Mouse (Mus musculus) adrenal gland, adult 8-10 months (tissue): ENCODE measurements at regions not wholly inside any gene's neighbourhood (a gene's known extent, or its start where the extent isn't known, plus 50 kb on each side); places are given as distances from the start of the nearest gene placed in this dataset.

Source experiments
- DNase-seq: peaks from one replicate; pipeline ENCODE4 v3.0.0; 2022

DNA sequence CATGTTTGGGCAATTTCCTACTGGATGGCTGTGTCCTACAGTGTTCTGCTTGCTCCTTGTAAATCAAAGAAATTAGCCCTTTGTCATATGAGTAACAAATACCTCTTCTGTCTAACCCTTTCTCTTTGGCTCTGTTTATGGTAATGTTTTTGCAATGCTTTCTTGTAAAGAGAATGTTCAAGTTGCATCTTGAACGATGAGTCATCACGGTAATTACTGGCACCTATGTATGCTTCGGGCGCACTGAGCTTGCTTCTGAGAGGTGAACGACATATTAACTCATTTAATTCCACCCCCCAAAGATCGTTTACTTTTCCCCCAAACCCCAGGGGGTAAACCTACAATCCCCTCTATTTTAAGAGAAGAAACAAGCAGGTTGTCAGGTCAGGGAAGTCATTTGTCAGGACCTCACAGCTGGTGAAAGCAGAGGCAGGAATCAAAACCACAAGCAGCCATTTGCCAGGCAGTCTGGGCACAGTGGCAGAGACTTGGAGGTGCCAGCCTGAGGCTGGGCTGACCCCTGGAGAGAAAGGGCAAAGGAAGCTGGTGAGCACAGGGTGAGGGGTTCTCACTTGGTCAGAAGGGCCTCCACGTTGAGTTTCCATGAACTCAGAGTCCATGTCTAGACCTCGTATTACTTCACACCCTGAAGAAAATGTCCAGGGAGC, 87.6 kb upstream of the Atp1a1 start:
- no peak for DNase-seq

DNA sequence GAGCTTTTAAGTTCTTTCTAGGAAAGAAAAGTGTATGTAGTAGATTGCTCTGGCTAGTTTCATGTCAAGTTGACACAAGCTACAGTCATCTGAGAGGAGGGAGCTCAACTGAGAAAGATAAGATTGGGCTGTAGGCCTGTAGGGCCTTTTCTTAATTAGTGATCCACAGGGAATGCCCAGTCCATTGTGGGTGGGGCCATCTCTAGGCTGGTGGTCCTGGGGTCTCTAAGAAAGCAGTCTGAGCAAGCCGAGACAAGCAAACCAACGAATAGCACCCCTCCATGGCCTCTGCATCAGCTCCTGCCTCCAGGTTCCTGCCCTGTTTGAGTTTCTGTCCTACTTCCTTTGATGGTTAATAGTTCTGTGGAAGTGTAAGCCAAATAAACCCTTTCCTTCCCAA, 86.3 kb upstream of the Atp1a1 start:
- no peak for DNase-seq

DNA sequence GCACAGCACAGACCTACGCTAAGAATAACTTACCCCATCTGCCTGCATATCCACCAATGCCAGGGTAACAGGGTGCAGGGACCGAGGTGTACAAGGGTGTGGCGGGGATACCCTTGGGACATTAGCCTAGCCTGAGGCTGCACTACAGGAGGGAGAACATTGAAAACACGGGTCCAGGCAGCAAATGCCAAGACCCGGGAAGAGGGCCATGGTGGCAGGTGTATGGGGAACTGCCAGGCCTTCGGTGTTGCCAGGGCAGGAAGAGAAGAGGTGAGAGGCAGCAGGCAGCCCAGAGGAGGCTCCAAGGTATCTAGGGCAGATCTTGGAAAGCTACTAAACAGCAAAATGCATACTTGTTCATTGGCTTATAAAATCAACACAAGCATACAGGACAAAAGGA, 85.7 kb upstream of the Atp1a1 start:
- no peak for DNase-seq

DNA sequence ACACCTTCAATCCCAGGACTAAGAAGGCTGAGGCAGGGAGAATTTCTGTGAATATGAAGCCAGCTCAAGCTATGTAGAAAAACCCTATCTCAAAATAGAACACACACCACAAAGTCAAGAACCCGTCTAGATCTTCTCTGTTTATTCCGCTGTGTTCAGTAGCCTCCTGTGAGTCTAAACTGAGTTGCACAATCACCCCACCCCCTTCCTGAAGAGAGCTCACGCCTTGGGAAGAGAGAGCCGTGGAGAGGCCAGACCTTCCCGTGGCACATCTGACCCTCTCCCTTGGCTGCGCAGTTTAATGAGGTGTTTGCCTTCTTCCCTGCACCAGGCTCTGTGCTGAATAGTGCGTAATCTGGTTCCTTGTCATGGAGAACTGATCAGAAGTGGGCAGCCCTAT, 80.7 kb upstream of the Atp1a1 start:
- no peak for DNase-seq

DNA sequence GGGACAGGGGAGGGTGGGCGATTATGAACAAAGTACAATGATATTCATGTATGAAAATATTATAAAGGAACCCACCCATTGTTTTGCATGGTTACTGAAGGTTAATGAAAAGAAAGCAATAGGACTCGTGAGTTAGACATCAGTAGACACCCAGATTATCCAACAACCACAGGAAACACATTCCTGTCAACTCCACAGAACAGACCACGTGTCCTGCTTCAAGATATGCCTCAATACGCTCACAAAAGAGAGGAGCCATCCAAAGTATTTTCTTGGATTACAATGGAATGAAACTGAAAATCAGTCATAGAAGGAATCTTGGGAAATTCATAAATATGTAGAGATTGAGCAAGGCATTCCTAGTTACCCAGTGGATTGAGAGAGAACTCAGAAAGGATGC, 68.5 kb upstream of the Atp1a1 start:
- DNase-seq, result no peak

DNA sequence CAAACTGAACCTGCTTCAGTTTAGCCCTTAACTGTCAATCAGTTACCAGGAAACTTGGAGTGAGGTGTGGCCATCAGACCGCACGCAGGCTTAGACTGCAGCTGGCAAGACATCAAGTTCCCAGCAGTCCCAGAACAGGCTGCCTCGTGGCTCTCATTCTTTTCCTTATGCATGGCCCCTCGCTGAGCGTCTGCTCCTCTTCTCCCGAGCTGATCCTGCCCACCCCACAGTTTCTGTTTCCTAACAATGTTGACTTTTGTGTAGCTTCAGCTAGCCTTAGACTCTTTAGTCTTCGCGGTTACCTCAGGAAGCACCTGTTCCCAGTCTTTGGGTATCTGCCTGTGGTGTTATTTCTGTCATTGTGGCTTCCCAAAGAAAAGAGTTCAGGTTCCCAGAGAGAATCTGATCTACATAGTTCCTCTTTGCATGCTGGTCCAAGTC, 66.1 kb upstream of the Atp1a1 start:
- no peak for DNase-seq

DNA sequence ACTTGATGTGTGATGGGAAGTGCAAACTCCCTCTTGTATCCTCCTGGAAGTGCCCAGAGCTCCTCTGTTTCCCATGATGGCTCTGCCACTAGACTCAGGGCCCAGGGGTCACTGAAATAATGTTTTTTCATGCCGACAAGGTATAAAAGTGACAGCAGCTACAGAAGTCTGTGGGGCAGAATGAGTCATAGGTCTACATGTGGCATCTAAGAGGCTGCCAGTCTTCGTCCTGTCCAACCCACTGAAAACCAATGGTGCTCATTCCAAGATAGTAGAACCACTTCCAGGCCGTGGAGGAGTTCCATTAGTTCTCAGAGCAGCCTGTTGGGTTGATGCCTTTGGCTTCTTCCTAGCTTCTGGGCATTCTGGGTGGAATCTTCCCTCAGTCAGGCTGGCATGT, 65.3 kb upstream of the Atp1a1 start:
- no peak for DNase-seq

DNA sequence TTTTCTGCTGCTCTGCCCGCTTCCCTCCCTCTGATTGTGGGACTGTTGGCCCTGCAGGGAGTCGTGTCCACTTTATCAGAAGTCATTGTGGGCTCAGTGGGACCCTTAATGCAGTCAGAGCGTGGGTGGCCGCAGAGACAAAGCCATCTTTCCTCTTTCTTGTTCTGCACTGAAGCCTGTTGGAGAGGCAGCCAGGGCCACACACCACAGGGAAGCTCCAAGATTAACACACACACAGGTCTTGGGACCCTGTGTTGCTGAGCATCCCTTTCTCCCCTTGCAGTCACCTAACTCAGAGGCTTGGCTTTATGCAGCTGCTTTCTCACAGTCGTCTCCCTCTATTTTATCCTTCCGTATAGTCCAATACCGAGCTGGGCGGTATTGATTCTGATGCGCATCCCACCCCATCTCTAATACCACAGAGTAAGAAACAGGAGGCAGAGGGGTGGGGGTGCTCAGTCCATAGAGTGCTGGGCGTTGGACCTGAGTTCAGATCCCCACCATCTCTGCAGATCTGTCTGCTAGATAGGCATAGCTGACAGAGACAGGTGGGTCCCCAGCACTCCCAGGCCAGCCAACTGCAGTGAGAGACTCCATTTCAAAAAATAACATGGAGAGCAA, 63.4 kb upstream of the Atp1a1 start:
- no peak for DNase-seq

DNA sequence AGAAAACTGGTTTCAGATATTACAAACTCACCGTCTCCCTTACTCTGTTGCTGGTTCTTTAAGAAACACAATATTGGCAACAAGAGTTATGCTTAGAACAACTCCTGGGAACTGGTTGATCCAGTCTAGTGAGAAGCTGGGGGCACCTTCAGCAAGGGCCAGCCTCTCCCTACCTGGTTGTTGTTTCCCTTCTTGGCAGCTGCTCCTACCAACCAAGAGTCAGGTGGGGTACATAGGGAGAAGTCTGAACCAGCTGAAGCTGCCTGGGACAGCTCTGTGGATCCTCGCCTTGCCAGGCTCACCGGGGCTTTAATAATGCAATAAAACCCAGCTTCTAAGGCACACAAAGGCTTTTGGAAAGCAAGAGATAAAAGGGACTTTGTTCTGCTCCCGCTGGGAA, 62.7 kb upstream of the Atp1a1 start:
- DNase-seq, result no peak

DNA sequence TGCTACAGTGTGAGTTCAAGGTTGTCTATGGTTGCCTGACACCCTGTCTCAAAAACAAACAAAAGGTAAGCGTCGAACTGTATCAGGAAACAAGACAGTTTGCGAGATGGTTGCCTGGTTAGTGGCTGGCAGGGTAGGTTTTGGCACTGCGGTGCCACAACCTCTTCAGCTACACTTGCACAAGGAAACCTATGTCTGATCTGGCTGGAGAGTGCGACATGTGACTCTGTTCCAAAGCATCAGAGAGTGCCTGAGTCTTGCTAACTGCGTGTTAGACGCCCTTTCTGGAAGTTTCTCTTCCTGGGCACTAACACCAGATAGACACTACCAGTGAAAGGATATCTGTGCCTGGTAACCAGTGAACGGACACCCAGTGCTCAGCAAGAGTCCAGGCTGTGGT, 62.1 kb upstream of the Atp1a1 start:
- DNase-seq, result no peak

DNA sequence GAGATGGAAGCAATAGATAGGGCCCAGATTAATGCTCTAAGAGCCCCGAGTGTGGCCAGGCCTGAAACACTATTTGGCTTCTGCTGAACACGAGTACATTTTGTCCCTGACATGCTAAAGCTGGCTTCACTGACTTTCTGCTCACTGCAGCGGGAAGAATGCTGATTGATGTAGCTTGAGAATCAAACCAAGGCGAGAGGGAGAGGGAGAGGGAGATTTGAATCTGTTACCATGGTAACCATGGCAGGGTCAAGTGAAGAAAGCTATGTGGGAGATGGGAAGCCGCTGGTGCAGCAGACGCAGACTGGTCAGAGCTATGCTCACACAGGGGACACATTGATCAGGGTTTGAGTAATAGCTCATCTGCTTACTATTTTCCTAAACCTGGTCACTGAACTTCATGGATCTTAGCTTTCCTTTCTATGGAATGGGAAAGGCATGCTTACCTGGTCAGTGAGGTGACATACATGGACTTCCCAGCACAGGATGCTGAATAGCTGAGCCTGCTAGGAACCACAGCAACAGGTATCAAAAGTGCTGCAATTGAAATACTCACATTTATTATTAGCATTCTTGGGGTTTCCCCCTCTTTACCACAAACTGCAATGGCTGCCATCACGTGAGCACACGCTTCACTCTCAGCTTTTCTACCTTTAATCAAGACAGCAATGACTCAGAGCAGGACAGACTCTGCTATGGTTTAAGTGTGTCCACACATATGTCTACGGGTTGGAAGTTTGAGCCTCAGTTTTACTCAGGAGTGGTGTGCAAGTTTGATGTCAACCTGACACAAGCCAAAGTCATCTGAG, 56.9 kb upstream of the Atp1a1 start:
- DNase-seq, result no peak

DNA sequence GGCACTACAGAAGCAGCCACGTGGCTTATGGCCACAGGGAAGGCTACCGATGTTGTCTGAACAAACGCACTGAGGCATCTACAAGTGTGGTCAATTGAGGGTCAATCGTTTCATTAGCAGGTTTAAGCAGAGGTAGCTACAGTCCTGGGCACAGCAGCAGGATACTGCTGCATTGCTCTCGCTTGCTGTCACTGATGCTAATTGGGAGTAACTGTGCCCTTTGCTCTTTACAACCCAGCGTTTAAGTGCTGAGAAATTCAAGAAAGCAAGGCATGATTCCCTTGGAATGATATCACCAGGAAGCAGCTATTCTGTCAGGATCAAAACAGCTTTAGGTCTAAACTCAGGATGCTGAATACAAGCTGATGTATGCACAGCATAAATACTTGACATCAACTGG, 56.2 kb upstream of the Atp1a1 start:
- no peak for DNase-seq

DNA sequence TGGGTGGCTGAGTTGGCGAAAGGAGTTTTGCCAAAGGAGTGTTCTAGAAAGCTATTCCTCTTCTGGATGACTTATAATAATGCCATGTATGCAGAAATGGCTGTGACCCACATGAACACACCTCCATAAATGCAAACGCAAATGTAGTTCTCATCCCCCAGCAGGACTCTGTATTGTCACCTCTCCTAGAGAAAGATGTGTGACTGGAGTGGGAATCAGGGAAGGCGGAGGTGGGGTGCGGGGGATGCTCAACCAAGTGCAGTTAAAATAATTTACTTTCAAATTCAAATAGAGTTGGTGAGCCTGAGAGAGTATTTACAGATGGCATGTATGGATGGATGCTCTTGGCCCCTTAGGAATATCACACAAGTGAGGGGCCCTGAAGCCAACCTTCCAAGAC, 55.7 kb upstream of the Atp1a1 start:
- no peak for DNase-seq

DNA sequence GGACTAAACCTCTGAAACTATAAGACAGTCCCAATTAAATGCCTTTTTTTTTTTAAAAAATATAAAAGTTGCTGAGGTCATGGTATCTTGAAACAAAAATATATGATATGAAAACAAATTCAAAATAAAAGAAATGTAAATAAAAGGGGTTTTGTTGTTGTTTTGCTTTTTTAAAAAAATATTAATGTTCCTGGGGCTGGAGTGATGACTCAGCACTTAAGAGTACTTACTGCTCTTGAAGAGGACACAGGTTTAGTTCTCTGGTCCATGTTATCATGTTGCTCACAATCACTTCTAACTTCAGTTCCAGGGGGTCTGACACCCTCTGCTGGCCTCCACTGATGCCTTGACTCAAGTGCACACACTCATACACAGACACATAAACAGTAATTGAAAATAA, 53.5 kb upstream of the Atp1a1 start:
- DNase-seq, result no peak

DNA sequence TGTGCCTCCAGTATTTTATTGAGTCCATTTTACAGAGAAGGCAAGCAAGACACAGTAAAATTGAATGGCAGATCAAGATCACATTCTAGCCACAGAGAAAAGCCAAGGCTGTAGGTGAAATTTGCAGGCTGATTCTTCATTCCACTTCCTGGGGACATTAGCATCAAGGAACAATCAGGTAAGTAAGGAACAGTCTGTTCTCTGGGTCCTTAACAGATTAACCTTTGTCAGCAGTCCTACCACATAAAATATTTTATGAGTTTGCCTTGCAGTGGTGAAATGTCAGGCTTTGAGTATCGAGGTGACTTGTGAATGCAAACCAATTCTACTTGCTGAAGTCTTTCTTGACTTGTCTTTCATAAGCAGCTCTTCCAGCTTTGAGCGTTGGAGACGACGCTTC, 50.2 kb upstream of the Atp1a1 start:
- DNase-seq, result no peak
